ENCODE assay signal across 22 mouse cellular contexts in genomic region chr2:17515686-17516085, GRCm38 (mm10).
A peak's percentile ranks its signal among the peaks of the same experiment; 100 is the strongest.
DNase-seq lines count a peak whose midpoint lies in the region; ATAC-seq and TF ChIP-seq lines count a peak whose summit lies in the region.
"Had no signal": no experiment of that assay in that cellular context is flagged by ENCODE, and none has a peak within 500 bp of the region (broad histone marks: within the 10 kb centered on the region; RNA-seq: fewer than 3 reads in every experiment).

No protein-coding gene starts in this region.

- 0 out of 2 replicates have a peak, but pooled peaks have one; percentile 27 for ATAC-seq in midbrain, embryonic 15.5 days (replicated peaks)
- ATAC-seq in midbrain, embryonic 11.5 days (ENCODE audit: low FRiP score) = no peak
- ATAC-seq: CD4-positive, CD25-positive, alpha-beta regulatory T cell, adult 4 months; intestine, postnatal 0 days had no signal

- no peaks in the 10 kb centered on the region for H3K27me3 ChIP-seq in cerebellum, adult 2 months (ENCODE audit: control insufficient read depth, insufficient read depth, low read length)
- no peaks in the 10 kb centered on the region for H3K27me3 ChIP-seq in midbrain, embryonic 15.5 days (replicated peaks)
- H3K27me3 ChIP-seq in midbrain, embryonic 11.5 days (ENCODE audit: control insufficient read depth, insufficient read depth, low read length) = no peaks in the 10 kb centered on the region
- H3K27me3 ChIP-seq: heart, embryonic 13.5 days had no signal

- H3K4me2 ChIP-seq in midbrain, embryonic 15.5 days = no peak overlapping the region
- no peak overlapping the region for H3K4me2 ChIP-seq in midbrain, embryonic 11.5 days
- H3K4me2 ChIP-seq: heart, embryonic 13.5 days had no signal

- no peak for TF ChIP-seq CTCF in cerebellum, adult 2 months (IDR thresholded peaks at IDR 0.05; ENCODE audit: borderline replicate concordance, insufficient read depth, low read depth, low read length)

- TF ChIP-seq POLR2A in cerebellum, adult 2 months (IDR thresholded peaks at IDR 0.05; ENCODE audit: borderline replicate concordance, insufficient read depth, low read length) = no peak

- H3K27ac ChIP-seq in cerebellum, adult 2 months (ENCODE audit: insufficient read depth, low read length) = no peak overlapping the region
- no peak overlapping the region for H3K27ac ChIP-seq in midbrain, embryonic 15.5 days
- H3K27ac ChIP-seq in midbrain, embryonic 11.5 days (ENCODE audit: low read depth, low read length) = no peak overlapping the region
- H3K27ac ChIP-seq: forebrain, embryonic 10.5 days; forebrain, embryonic 13.5 days; heart, adult 2 months; heart, embryonic 10.5 days; heart, embryonic 13.5 days had no signal

- H3K9me3 ChIP-seq in midbrain, embryonic 15.5 days = no peaks in the 10 kb centered on the region
- no peaks in the 10 kb centered on the region for H3K9me3 ChIP-seq in midbrain, embryonic 11.5 days (ENCODE audit: control insufficient read depth, low read length)
- H3K9me3 ChIP-seq: forebrain, embryonic 10.5 days; forebrain, embryonic 13.5 days; heart, embryonic 10.5 days; heart, embryonic 13.5 days had no signal

- no peaks in the 10 kb centered on the region; the same call in 1 of the 2 replicates for H3K4me1 ChIP-seq in cerebellum, adult 2 months (ENCODE audit: control insufficient read depth, insufficient read depth, low read length)
- peaks cover 9% of the 10 kb centered on the region; the same call in 1 of the 2 replicates for H3K4me1 ChIP-seq in midbrain, embryonic 15.5 days
- H3K4me1 ChIP-seq in midbrain, embryonic 11.5 days (ENCODE audit: control insufficient read depth, insufficient read depth, low read length) = no peaks in the 10 kb centered on the region
- H3K4me1 ChIP-seq: heart, embryonic 10.5 days; heart, embryonic 13.5 days had no signal

- H3K36me3 ChIP-seq in midbrain, embryonic 15.5 days (replicated peaks) = no peaks in the 10 kb centered on the region
- H3K36me3 ChIP-seq in midbrain, embryonic 11.5 days (ENCODE audit: control insufficient read depth, insufficient read depth, low read length) = no peaks in the 10 kb centered on the region
- H3K36me3 ChIP-seq: forebrain, embryonic 10.5 days; heart, embryonic 10.5 days; heart, embryonic 13.5 days had no signal

- H3K9ac ChIP-seq in midbrain, embryonic 15.5 days = no peak overlapping the region
- no peak overlapping the region for H3K9ac ChIP-seq in midbrain, embryonic 11.5 days (ENCODE audit: low read length)
- H3K9ac ChIP-seq: forebrain, embryonic 13.5 days; heart, embryonic 13.5 days had no signal

- WGBS in cerebellum, adult 2 months = 54% methylated on average over 2 of the region's 2 CpGs
- WGBS in midbrain, embryonic 15.5 days = 83% methylated on average over 2 of the region's 2 CpGs
- 93% methylated on average over 2 of the region's 2 CpGs for WGBS in midbrain, embryonic 11.5 days

- no peak overlapping the region for H3K4me3 ChIP-seq in cerebellum, adult 2 months (replicated peaks; ENCODE audit: insufficient read depth, low read depth, low read length)
- H3K4me3 ChIP-seq in midbrain, embryonic 15.5 days = no peak overlapping the region
- no peak overlapping the region for H3K4me3 ChIP-seq in midbrain, embryonic 11.5 days (ENCODE audit: low read depth, low read length)
- H3K4me3 ChIP-seq: forebrain, embryonic 10.5 days; forebrain, embryonic 13.5 days; heart, adult 2 months; heart, embryonic 10.5 days; heart, embryonic 13.5 days had no signal

- peak; percentile 20 to 35 for DNase-seq in cerebellum, adult 2 months
- no peak for DNase-seq in cerebellum, postnatal 36 days
- peak; percentile 24 to 56 for DNase-seq in cerebellum, postnatal 14 days
- no peak for DNase-seq in cerebellum, postnatal 4 days (ENCODE audit: low spot score in 2 of 2)
- no peak for DNase-seq in midbrain, embryonic 11.5 days (ENCODE audit: low spot score, missing footprints)
- DNase-seq in cerebellum, postnatal 25 days = peak; percentile 30 to 49
- no peak for DNase-seq in left cerebral cortex, adult 8-10 months (ENCODE audit: low spot score in 2 of 2)
- DNase-seq: adrenal gland, adult 2 months; adrenal gland, postnatal 14 days; gastrocnemius, postnatal 10 days; gastrocnemius, postnatal 36 days; heart, adult 2 months; heart, postnatal 14 days; heart, postnatal 4 days; kidney, adult 2 months had no signal

Comparison
In these comparisons a context has a peak if more than half of its experiments do, and no peak if none do; other contexts are left out.
1. DNase-seq: peak in cerebellum, adult 2 months (2 of 2), cerebellum, postnatal 14 days (2 of 2) and cerebellum, postnatal 25 days (2 of 2); none in cerebellum, postnatal 36 days (0 of 2), cerebellum, postnatal 4 days (0 of 2), midbrain, embryonic 11.5 days (single experiment) and left cerebral cortex, adult 8-10 months (0 of 2).